Mouse (Mus musculus) spleen, postnatal 36 days (tissue): ENCODE results near the gene Kif23.

Experiments
- DNase-seq, 2 experiments: peaks; one replicate each; pipeline ENCODE4 v3.0.0; 2022; ENCODE audit warnings: low spot score in 2 of 2, mixed read lengths in 1 of 2

Kif23 gene

GRCm38 (mm10) chr9:61947402-61948346 is 1.1 kb upstream of the Kif23 start:
- DNase-seq, result peak; percentile 70 to 74

GRCm38 (mm10) chr9:61945973-61946611 is 482 bp downstream of the Kif23 start:
- DNase-seq, result peak; percentile 48 to 52

- no peak for DNase-seq
Measured at GRCm38 (mm10) chr9:61941054-61941453, 5.5 kb downstream of the Kif23 start.

- no peak for DNase-seq
Measured at GRCm38 (mm10) chr9:61933333-61933732, 13.2 kb downstream of the Kif23 start.

- no peak for DNase-seq
Measured at GRCm38 (mm10) chr9:61932009-61932408, 14.6 kb downstream of the Kif23 start.

GRCm38 (mm10) chr9:61925086-61925660 is 21.4 kb downstream of the Kif23 start:
- peak in 1 of 2 experiments; percentile 9 for DNase-seq

- no peak for DNase-seq
Measured at GRCm38 (mm10) chr9:61920331-61920730, 26.2 kb downstream of the Kif23 start.

- DNase-seq, result no peak
Measured at GRCm38 (mm10) chr9:61919464-61919863, 27.1 kb downstream of the Kif23 start.

- no peak for DNase-seq
Measured at GRCm38 (mm10) chr9:61917436-61917835, 29.1 kb downstream of the Kif23 start.

GRCm38 (mm10) chr9:61916986-61917385 is 29.6 kb downstream of the Kif23 start:
- no peak for DNase-seq

GRCm38 (mm10) chr9:61915393-61916005 is 31.1 kb downstream of the Kif23 start:
- no peak for DNase-seq

- no peak for DNase-seq
Measured at GRCm38 (mm10) chr9:61914917-61915300, 31.7 kb downstream of the Kif23 start.

- peak; percentile 97 to 98 for DNase-seq
Measured at GRCm38 (mm10) chr9:61914203-61914916, 32.2 kb downstream of the Kif23 start, which contains the start of gene Rplp1. Gene Rplp1, minus strand, starts transcription at chr9:61914542.

GRCm38 (mm10) chr9:61911300-61912128 is 35.1 kb downstream of the Kif23 start:
- no peak for DNase-seq

GRCm38 (mm10) chr9:61910526-61911256 is 35.9 kb downstream of the Kif23 start:
- DNase-seq, result no peak

GRCm38 (mm10) chr9:61909633-61910032 is 36.9 kb downstream of the Kif23 start:
- no peak for DNase-seq

- no peak for DNase-seq
Measured at GRCm38 (mm10) chr9:61908832-61909407, 37.7 kb downstream of the Kif23 start.

GRCm38 (mm10) chr9:61908341-61908740 is 38.2 kb downstream of the Kif23 start:
- no peak for DNase-seq

- DNase-seq, result no peak
Measured at GRCm38 (mm10) chr9:61907621-61908295, 38.8 kb downstream of the Kif23 start.
